Mouse (Mus musculus) heart, embryonic 14.5 days (tissue): ENCODE measurements around the gene Cyp1a1. TPM values are rescaled to one million over a fixed set of nuclear protein-coding genes. Genes with fewer than 3 reads are reported as not detected.

Experiments used
- ATAC-seq: fragments of 200-750 bp; cut with Nextera tagmentation; 2 replicates; pipeline ENCODE4 v1.8.0; 2017; ENCODE audit warnings: low read depth, moderate TSS enrichment; ENCODE audit not compliant: insufficient number of reproducible peaks, insufficient read depth, low FRiP score
- H3K27ac ChIP-seq, 2 experiments: fragments of 200-500 bp in 1 of 2; fragments of 300-500 bp in 1 of 2; sonication (generic) in 1 of 2; replicated peaks in 1 of 2; 2 replicates each; pipeline ENCODE4 v1.5.1; 2012 to 2014; ENCODE audit warnings: low read depth in 2 of 2, low read length in 2 of 2, control low read depth in 1 of 2, mild to moderate bottlenecking in 1 of 2, mixed read lengths in 1 of 2; ENCODE audit not compliant: control insufficient read depth in 1 of 2, insufficient read depth in 1 of 2
- H3K27me3 ChIP-seq: fragments of 300-500 bp; sonication (generic); 2 replicates; pipeline ENCODE4 v1.6.1; 2014; ENCODE audit warnings: mild to moderate bottlenecking, low read length, control low read depth; ENCODE audit not compliant: control insufficient read depth, insufficient read depth
- H3K36me3 ChIP-seq: fragments of 300-500 bp; sonication (generic); 2 replicates; pipeline ENCODE4 v1.6.1; 2014; ENCODE audit warnings: mild to moderate bottlenecking, control low read depth, low read length, mixed read lengths; ENCODE audit not compliant: control insufficient read depth, insufficient read depth
- H3K4me1 ChIP-seq, 2 experiments: fragments of 200-500 bp in 1 of 2; fragments of 300-500 bp in 1 of 2; sonication (generic) in 1 of 2; 2 replicates each; pipeline ENCODE4 v1.6.1; 2012 to 2014; ENCODE audit warnings: low read length in 2 of 2, control low read depth in 1 of 2, mixed read lengths in 1 of 2; ENCODE audit not compliant: control insufficient read depth in 2 of 2, insufficient read depth in 2 of 2
- H3K4me2 ChIP-seq: fragments of 300-500 bp; sonication (generic); 2 replicates; pipeline ENCODE4 v1.6.1; 2014; ENCODE audit warnings: mild to moderate bottlenecking, low read length
- H3K4me3 ChIP-seq, 2 experiments: fragments of 200-500 bp in 1 of 2; fragments of 300-500 bp in 1 of 2; sonication (generic) in 1 of 2; 2 replicates each; pipeline ENCODE4 v1.5.1; 2012 to 2014; ENCODE audit warnings: low read length in 2 of 2, mild to moderate bottlenecking in 2 of 2, control low read depth in 1 of 2, low read depth in 1 of 2, moderate library complexity in 1 of 2; ENCODE audit not compliant: control insufficient read depth in 1 of 2, insufficient read depth in 1 of 2
- H3K9ac ChIP-seq: fragments of 300-500 bp; sonication (generic); 2 replicates; pipeline ENCODE4 v1.6.1; 2014; ENCODE audit warnings: mild to moderate bottlenecking, low read length
- H3K9me3 ChIP-seq: fragments of 300-500 bp; sonication (generic); 2 replicates; pipeline ENCODE4 v1.6.1; 2016; ENCODE audit warnings: low read length, control low read depth; ENCODE audit not compliant: control insufficient read depth
- WGBS: fragments of 180-500 bp; shearing (Covaris S2); extraction: QIAGEN DNeasy Blood & Tissue Kit; methylation state at CpG from one replicate; pipeline ENCODE4 v1.1.7; 2014; 5-methylcytosine and 5-hydroxymethylcytosine counted together
- polyA plus RNA-seq: library from polyadenylated mRNA; unstranded; fragments of >200 nt; fragmentation: Nextera tagmentation; extraction: Ambion mirVana; gene quantifications from 2 replicates; pipeline ENCODE4 v1.2.1, GENCODE M21; 2014

Gene Cyp1a1
- polyA plus RNA-seq, 1 experiment from 2014 or later = not detected

GRCm38 (mm10) chr9:57650786-57651311 is 36.9 kb upstream of the Cyp1a1 start:
- no peak overlapping the region for H3K9ac ChIP-seq
- H3K4me2 ChIP-seq = no peak overlapping the region
- H3K4me1 ChIP-seq = peaks cover 3 to 6% of the 10 kb centered on the region in 2 experiments; a peak in 3 of 4 replicates
- WGBS = 36% methylated on average over 6 of the region's 6 CpGs
- H3K4me3 ChIP-seq = no peak overlapping the region
- H3K27me3 ChIP-seq = peaks cover 10% of the 10 kb centered on the region; the same call in 1 of the 2 replicates
- no peak overlapping the region for H3K27ac ChIP-seq
- H3K36me3 ChIP-seq = no peaks in the 10 kb centered on the region
- H3K9me3 ChIP-seq = no peaks in the 10 kb centered on the region
- ATAC-seq = no peak

GRCm38 (mm10) chr9:57652351-57652750 is 35.4 kb upstream of the Cyp1a1 start:
- no peak for ATAC-seq
- H3K4me1 ChIP-seq = peaks cover 6 to 7% of the 10 kb centered on the region in 2 experiments; a peak in 2 of 4 replicates
- WGBS = 78% methylated on average over 9 of the region's 9 CpGs

DNA sequence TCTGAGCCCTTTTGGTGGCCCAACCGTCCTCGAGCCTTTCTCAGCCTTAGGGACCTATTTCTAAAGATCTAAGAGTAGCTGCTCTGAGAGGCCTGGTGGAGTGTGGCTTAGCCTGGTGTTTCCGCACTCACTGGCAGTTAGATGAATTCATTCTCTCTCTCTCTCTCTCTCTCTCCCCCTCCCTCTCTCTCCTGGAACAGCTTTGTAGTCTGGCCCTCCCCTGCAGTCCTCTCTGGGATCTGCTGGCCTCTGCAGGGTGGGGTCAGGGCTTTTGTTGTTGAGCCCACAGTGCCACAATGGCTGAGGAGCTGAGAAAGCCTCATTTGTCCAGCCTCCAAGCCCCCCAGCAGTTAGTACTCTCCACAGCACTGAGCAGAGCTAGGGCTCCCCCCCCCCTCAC is 34.9 kb upstream of the Cyp1a1 start:
- no peaks in the 10 kb centered on the region for H3K36me3 ChIP-seq
- H3K9ac ChIP-seq = no peak overlapping the region
- peaks cover 6 to 7% of the 10 kb centered on the region in 2 experiments; a peak in 2 of 4 replicates for H3K4me1 ChIP-seq
- peaks cover 10% of the 10 kb centered on the region; the same call in 1 of the 2 replicates for H3K27me3 ChIP-seq
- WGBS = 59% methylated on average over 3 of the region's 3 CpGs
- no peak overlapping the region for H3K4me3 ChIP-seq
- no peak for ATAC-seq
- no peak overlapping the region for H3K27ac ChIP-seq
- no peaks in the 10 kb centered on the region for H3K9me3 ChIP-seq
- no peak overlapping the region for H3K4me2 ChIP-seq

More at GRCm38 (mm10) chr9:57652351-57652750, 35.4 kb upstream of the Cyp1a1 start:
- no peaks in the 10 kb centered on the region for H3K36me3 ChIP-seq
- H3K4me2 ChIP-seq = no peak overlapping the region
- H3K4me3 ChIP-seq = no peak overlapping the region
- peaks cover 10% of the 10 kb centered on the region; the same call in 1 of the 2 replicates for H3K27me3 ChIP-seq
- H3K9me3 ChIP-seq = no peaks in the 10 kb centered on the region
- no peak overlapping the region for H3K9ac ChIP-seq
- no peak overlapping the region for H3K27ac ChIP-seq

- no peak for ATAC-seq
- no peaks in the 10 kb centered on the region for H3K9me3 ChIP-seq
- H3K36me3 ChIP-seq = no peaks in the 10 kb centered on the region
- H3K9ac ChIP-seq = no peak within 1 kb of the TSS; the same call in 1 of the 2 replicates
- H3K27ac ChIP-seq = no peak within 1 kb of the TSS
- H3K27me3 ChIP-seq = peaks cover 10% of the 10 kb centered on the region; the same call in 1 of the 2 replicates
- no peak within 1 kb of the TSS for H3K4me3 ChIP-seq
- no peak within 1 kb of the TSS for H3K4me2 ChIP-seq
- WGBS = 66% methylated on average over 5 of the region's 5 CpGs
- H3K4me1 ChIP-seq = peaks cover 6 to 7% of the 10 kb centered on the region in 2 experiments; a peak in 2 of 4 replicates
Measured at GRCm38 (mm10) chr9:57653283-57653682, 34.4 kb upstream of the Cyp1a1 start, which contains the start of gene Csk. Gene Csk (minus strand): TSS chr9:57653631.

GRCm38 (mm10) chr9:57654966-57655365 is 32.8 kb upstream of the Cyp1a1 start:
- H3K9ac ChIP-seq = no peak overlapping the region
- H3K4me1 ChIP-seq = peaks cover 6 to 7% of the 10 kb centered on the region in 2 experiments; a peak in 2 of 4 replicates
- no peak overlapping the region for H3K4me2 ChIP-seq
- H3K27me3 ChIP-seq = peaks cover 10% of the 10 kb centered on the region; the same call in 1 of the 2 replicates
- H3K27ac ChIP-seq = no peak overlapping the region
- ATAC-seq = no peak
- no peaks in the 10 kb centered on the region for H3K36me3 ChIP-seq
- WGBS = 88% methylated on average over 1 of the region's 1 CpGs
- no peaks in the 10 kb centered on the region for H3K9me3 ChIP-seq
- no peak overlapping the region for H3K4me3 ChIP-seq

GRCm38 (mm10) chr9:57655749-57656148 is 32.0 kb upstream of the Cyp1a1 start:
- Histone ChIP-seq H3K27ac (no peak overlapping the region), H3K9ac (peak overlapping the region; percentile 17; the same call in 1 of the 2 replicates), H3K4me2 (peak overlapping the region; percentile 50), H3K36me3 (no peaks in the 10 kb centered on the region), H3K27me3 (peaks cover 10% of the 10 kb centered on the region; the same call in 1 of the 2 replicates), H3K9me3 (no peaks in the 10 kb centered on the region), H3K4me3 (peak overlapping the region in 1 of 2 experiments; percentile 19; a peak in 1 of 4 replicates), H3K4me1 (peaks cover 4 to 7% of the 10 kb centered on the region in 2 experiments; a peak in 2 of 4 replicates)
- peak; percentile 69 for ATAC-seq
- 2% methylated on average over 11 of the region's 11 CpGs for WGBS

- Histone ChIP-seq H3K27me3 (peaks cover 10% of the 10 kb centered on the region; the same call in 1 of the 2 replicates), H3K4me1 (peaks cover 3 to 4% of the 10 kb centered on the region in 2 experiments; a peak in 1 of 4 replicates), H3K36me3 (no peaks in the 10 kb centered on the region), H3K9ac (no peak overlapping the region), H3K4me2 (no peak overlapping the region), H3K9me3 (no peaks in the 10 kb centered on the region), H3K4me3 (no peak overlapping the region), H3K27ac (no peak overlapping the region)
- WGBS = 81% methylated on average over 19 of the region's 19 CpGs
- no peak for ATAC-seq
Measured at GRCm38 (mm10) chr9:57656631-57657350, 30.9 kb upstream of the Cyp1a1 start.
